Mouse (Mus musculus) thymus, postnatal 36 days (tissue): Measurements from ENCODE around the gene Plcxd3.

Source experiments
- DNase-seq, 2 experiments: peaks; one replicate each; pipeline ENCODE4 v3.0.0; 2022; ENCODE audit warnings: mixed read lengths in 2 of 2

Plcxd3 gene

DNA sequence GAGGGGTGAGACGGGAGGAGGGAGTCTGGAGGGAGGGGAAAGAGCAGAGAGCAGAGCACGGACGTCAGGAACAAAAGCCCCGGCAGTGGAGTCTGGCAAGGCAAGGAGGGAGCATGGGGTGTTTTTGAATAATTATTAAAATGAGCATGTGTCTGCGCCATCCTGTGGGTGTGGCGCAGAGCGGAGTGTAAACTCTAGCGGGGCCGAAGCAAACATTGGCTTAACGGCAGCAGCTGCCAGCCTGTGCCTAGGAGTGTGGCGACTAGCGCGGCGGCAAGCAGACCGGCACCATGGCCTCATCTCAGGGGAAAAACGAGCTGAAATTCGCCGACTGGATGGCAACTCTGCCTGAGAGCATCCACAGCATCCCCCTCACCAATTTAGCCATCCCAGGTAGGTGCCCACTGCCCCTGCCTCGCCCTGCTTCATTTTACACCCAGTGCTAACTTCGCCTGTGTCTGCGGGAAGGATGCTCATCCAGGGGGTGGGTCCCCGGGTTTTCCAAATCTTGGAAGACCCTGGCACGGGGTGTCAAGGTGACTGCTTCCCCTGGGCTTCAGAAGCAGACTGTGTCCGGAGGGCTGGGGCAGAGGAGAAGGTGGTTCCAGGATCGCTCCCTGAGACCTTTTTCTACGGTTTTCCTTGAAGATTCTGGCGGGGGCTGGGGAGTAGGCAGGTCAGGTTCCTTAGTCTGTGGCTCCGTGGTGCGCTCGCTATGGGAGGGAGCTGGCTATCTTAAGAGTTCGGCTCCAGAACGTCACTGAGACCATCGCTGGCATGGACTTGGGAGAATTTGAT, at the start of gene Plcxd3:
TSS of gene Plcxd3 (plus strand) at position 69 of the 798 bp plus-strand sequence.
- DNase-seq = no peak

DNA sequence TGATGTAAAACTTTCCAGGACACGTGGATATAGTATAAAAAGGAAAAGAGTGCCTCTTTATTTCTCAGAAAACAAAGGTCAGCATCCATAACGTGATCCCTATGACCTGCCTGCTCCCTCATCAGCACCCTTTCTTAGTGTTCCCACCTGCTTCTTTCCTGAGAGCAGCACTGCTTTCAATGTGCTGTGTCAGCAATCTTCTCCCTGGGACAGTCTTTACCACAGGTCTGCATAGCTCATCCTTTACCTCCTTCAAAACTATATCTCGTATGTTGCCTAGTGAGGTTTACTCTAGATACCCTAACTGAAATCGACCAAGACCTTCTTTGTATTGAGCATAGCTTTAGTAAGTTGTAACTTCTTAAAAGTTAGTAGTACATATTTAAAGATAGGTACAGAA, 43.4 kb upstream of the Plcxd3 start:
- no peak for DNase-seq

DNA sequence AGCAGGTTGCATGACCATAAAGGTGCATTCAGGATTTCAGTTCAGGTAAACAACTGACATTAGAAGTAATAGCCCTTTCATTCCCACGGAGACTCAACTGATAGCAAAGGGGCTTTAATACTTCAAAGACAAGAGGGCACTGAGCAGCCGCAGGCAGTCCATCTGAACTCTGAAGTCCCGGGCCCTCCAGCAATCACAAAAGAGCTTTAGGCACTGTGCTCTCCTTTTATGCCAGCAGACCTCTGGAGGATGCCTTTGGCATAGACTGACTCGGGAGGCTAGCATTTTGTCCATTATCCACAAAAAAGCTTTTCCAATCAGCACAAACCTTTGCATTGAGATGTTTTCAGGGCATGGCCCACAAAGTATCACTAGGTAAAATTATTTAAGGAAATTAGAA, 33.7 kb upstream of the Plcxd3 start:
- DNase-seq = no peak

DNA sequence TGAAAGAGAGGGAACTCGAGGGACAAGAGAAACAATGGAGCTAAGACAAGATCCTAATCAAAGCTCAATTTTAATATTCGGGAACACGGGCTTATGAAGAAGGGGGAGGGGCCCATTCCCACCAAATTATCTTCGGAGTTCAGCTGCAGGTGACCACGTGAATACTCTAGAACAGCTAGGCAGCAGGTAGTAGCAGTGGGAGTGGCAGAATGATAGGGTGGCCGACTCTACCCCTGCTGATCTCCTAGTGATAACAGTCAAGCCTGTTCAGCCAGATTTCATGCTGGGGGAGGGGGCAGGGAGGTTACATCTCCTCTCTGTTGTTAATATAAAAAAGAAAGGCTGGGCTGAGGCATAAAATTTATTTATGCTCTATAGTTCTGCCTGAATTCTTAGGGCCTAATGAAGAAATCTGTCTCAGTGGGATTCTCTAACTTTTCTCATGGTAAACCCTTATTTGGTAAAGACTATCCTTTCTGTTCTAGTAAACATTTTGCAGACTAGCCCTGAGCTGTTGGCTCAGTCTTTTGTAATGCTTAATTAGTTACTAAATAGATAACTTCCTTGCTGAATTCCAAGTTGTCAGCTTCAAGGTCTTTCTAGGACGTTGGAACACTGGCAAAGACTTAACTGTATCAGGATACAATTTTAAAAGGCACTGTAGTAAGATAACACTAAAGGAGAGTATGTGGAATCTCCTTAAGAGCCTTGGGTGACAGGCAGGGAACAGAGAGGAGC, 26.3 kb upstream of the Plcxd3 start:
- DNase-seq = no peak

DNA sequence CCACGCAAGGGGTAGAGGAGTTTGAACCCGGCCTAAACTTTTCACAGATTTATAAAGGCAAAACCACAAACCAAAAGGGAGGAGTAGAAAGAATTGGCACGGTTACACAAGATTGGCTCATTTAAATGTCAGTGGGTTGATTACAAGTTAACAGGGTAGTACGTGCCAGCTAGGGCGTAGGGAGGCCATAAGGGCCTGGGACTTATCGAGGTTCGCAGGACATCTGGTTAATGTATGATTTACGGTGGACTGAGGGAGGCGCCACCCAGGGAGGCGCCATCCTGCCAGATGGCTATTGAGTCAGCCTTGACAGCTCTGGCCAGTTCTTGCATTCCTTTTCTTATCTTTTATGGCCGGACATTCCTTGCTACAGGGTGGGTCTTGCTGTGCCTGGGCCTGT, 18.9 kb upstream of the Plcxd3 start:
- DNase-seq = no peak

DNA sequence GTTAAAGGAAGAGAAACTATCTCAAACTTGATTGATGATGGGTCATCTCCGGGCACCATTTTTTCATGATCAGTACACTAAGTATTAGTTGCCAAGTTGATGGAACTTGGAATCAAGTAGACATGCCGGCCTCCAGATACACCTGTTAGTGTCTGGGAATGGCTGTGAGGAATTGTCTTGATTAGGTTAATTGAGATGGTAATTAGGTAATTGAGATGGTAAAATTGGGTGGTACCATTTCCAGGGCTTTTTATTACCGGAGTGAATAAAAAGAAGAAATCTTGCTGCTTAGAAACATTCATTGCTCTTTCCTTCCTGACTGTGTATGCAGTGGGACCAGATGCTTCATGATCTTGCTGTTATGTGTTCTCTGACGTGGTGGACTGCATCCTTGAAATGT, 17.6 kb upstream of the Plcxd3 start:
- no peak for DNase-seq

DNA sequence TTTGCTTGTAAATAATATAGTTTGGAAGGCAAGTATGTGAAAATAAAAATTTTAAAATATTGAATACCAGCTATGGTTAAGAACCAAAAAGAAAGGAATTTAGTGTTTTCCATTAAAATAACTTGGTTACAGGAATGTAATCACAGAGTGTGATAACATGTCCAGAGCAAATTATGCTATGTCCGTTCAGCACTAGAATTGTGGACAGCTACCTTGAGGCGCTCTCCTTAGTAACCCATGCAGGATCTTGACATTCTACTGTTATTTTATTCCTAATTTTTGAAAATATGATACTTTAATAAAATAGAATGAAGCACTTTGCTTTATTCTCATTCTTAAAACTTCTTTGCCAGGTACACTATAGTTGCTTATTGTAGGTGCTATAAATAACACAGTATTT, 7.5 kb upstream of the Plcxd3 start:
- DNase-seq = no peak

DNA sequence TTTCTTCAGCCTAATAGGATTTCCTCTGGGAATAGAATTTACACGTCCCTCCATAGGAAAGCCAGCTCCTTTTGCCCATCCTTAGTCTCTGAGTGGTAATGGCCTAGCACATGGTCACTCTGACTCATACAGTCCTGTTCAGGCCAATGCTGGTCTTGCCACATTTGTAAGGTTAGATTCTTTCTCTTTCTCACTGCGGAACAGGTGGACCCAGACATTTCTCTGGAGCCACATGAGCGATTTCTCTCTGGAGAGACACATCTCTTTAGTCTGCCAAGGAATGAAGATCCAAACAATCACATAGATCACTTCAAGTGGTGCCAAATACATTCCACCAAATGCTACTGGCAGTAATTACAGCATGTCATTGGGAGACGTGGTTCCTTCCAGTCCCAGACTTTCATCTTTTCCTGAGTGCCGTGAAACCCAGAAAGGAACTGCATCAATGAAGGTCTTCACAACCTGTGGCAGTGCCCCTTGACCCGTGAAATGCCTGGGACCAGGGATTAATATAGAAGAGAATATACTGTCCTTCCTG, 769 bp upstream of the Plcxd3 start:
- DNase-seq = no peak

DNA sequence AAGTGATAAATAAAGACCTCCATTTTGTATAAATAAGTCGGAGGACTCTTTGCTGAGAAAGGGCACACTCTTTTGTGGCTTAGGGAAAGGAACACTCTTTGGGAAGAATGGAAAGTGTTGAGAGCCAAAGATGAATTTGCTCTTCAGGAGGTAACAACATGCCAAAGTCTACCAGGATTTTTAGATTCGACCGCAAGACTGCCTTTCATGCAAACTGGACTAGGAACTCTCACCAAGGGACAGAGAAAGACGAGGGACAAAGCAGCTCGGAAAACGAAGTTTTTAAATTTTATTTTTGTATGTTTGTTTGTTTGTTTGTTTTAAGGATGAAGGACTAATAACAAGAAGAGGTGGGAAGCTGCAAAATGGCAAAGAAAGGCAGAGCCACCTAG, 264 bp upstream of the Plcxd3 start:
- DNase-seq = no peak

DNA sequence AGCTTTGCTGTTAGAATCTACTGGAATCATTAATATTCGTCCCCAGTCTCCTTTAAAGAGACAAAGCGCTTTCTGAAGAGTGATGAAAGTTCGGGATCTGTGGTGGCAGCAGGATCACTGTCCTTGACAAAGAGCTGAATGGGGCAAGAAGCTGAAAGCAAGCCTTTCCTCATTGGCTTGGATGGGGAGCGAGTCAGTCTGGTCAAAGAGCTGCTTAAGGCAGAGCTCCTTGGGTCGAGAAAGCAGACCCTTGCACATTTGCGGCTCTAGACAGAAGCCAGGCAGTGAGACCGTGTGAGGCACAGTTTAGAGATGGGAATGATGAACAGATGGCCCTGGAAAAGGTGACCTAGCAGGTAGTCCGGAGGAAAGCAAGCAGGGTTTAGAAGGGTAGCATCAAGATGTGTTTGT, 935 bp downstream of the Plcxd3 start:
- DNase-seq = no peak

DNA sequence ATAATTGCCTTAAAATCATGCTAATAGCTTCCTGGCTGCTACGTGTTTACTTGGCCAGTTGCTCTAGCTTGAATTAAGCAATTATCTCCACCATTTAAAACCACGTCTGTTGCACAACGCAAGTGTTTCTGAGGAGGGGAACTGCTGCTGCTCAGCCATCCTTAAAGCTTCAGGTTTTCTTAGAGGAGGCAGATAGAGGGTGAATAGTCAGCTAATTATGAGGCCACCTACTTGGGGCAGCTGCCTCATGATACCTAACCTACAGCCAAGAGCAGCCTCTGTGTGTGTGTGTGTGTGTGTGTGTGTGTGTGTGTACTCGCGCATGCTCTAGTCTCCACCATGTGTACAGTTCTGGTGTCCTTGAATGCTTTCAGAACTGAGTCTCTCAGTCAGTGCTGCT, 3.5 kb downstream of the Plcxd3 start:
- no peak for DNase-seq

DNA sequence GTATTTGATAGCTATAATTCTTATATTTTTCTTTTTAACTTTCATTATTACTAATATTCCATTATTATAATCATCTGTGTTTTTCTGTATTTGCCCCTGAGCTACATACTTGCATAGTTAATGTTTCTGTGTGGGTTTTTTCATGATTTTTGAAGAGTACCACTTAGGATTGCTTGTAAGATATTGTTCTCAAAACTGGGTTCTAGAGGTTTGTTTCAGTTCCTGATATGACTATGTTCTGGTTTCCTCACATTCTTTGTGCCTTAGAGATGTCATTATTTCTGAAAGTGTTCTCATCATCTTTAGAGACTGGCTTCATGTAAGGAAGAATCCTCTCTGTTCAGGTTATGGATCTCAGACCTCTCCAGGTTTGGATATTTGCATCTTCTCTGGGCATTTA, 12.5 kb downstream of the Plcxd3 start:
- DNase-seq = no peak

DNA sequence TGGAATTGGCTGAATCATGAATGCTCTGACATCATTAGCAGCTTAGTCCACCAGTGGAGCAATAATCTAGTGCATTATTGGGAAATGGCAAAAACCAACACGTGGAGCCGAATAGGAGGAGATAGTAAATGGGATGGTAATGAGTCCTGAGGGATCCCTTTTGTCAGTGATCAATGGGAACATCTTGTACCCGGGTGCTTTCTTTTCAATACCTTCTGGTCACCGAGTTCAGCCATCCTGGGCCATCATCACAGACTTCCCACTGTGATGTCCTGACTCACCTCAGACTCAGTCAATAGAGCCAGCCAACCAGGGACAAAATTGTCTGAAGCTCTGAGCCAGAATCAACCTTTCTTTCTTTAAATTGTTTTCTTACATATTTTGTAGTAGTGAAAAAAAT, 24.8 kb downstream of the Plcxd3 start:
- no peak for DNase-seq

DNA sequence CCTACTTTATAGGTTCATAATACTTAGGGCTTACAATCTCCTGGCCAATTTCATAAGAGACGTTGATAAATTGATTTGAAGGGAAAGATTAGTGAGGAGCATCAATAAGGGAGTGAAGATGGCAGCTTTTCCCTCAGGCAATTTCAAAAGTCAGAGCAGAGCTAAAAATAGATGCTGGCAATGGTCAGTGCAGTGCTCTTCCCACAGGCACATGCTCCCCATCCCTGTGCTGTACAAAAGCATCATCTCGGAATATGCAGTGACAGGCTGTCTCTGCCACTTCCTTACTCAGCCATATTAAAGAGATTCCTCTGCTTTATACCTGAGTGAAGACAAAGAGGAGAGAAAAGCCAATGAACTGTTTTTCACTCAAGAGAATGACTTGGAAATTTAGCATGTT, 36.0 kb downstream of the Plcxd3 start:
- no peak for DNase-seq

DNA sequence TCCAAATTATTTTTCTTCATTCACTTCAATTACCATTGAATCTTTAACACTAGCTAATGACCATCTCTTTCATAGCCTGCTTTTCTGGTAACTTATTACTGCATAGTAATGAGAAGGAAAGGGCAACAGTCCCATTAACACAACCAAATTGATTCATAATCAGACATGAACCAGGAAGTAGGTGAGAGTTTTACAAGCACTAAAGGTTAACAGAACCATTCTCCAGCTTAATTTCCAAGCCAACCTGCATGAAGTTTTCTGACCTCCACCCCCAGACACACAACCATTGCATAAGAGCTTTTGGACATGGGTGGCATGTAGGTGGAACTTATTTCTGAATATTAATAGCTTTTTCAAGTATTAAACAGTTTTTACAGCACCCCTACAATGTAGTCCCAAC, 64.8 kb downstream of the Plcxd3 start:
- DNase-seq = no peak

DNA sequence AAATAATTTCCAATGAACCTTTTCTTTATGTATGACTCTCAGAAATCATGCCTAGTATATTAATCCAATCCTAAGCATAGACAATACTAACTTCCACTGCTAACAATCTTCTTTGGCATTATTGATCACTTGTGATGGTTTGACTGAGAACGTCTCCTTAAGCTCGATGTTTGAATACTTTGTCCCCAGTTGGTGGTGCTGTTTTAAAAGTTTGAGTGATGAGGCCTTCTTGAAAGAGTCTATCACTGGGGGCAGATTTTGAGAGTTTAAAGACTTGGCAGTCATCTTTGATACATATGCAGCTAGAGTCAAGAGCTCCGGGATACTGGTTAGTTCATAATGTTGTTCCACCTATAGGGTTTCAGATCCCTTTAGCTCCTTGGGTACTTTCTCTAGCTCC, 120.9 kb downstream of the Plcxd3 start:
- DNase-seq = no peak

DNA sequence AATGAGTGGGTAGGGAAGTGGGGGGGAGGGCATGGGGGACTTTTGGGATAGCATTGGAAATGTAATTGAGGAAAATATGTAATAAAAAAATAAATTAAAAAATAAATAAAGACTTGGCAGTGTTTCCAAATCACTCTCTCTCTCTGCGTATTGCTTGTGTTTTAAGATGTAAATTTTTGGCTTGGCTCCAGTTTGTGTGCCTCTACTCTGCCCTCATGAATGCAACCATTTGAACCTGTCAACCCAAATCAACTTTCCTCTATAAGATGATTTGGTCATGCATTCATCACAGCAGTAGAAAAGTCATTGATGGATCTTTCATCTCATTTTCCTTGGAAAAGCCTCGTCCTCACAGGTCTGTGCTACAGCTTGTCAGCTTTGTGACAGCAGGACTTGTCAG, 121.7 kb downstream of the Plcxd3 start:
- no peak for DNase-seq

DNA sequence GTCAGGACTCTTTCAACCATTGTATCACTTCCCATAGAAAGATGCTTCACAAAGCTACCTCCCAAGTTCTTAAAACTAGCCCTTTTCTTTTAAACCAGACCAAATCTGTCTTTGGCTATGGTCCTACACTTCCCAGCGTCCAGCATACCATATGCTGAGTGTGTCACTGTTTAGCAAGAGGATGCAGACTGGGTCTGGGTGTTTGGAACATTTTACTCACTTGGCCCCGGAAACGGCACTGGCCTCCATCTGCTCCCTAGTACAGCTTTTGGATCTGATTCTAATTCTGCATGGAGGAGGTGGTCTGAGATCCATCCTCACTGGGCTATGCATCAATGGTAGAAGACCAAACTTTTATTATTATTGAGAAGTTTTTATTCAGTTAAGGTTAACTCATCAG, 122.7 kb downstream of the Plcxd3 start:
- DNase-seq = no peak

DNA sequence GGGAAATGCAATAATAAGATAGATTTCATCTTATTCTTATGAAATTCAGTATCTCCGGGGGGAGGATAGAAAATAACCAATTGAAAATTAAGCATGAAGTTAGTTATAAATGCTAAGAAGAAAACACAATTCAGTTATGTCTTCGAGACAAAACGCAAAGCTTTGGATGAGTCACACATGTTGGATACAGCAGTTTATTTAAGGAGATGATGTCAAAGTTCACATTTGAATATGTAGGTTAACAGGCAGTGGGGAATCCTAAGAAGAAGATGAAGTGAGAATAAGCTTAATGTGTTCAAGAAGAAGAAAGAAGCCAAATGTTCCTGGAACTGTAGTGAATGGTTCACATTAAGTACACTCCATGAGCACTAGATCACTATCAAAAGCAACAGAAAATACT, 128.1 kb downstream of the Plcxd3 start:
- DNase-seq = no peak

DNA sequence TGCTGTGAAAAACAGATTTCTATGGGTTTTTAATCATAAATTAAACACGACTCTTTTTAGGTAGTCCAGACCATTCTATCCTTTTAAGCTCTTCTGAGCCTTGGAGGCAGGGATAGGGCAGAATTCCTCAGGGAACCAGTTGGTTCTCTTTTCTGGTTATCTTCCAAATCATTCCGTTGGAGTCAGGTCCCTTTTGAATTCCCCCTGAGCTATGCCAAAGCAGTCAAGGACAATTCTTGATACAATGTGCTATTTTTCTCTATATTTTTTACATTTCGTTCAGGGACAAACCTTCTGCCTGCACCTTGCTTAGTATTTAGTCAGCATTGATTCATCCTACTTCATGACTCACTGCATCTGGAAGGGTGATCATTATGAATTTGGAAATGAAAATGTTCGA, 128.5 kb downstream of the Plcxd3 start:
- no peak for DNase-seq

DNA sequence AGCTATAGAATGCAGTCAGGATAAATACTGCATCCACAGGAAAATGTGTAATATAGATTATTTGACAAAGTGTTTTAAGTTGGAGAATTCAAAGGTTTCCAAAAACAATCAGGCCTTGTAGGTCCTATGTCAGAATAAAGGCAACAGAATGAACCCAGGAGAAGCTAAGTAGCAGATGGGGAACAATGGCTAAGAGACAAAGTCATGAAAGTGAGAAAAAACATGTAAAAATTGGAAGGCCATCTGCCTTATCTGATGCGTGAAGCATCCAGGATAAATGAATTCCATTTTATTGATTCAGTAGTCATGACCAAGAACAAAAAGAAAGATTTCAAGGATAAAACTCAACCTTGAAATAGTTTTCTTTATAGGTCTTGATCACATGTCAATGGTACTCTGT, 139.4 kb downstream of the Plcxd3 start:
- DNase-seq = no peak

DNA sequence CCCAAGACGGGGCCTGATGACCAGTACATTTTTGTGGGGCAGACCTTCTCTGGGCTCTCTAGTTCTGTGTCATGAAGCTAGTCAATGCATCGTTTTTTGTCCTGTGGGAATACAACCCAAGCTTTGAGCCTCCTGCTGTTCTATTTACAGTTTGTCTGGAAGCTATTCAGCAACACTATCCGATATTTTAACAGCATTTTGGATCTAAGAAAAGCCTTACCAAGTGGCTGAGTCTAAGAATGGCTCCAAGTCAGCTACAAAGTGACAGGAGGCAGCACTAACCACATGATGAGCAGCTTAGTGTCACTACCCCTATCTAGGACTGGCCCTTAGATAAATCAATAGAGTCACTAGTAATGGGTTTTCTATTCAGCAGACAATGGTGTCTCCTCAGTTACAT, 149.3 kb downstream of the Plcxd3 start:
- DNase-seq = no peak

DNA sequence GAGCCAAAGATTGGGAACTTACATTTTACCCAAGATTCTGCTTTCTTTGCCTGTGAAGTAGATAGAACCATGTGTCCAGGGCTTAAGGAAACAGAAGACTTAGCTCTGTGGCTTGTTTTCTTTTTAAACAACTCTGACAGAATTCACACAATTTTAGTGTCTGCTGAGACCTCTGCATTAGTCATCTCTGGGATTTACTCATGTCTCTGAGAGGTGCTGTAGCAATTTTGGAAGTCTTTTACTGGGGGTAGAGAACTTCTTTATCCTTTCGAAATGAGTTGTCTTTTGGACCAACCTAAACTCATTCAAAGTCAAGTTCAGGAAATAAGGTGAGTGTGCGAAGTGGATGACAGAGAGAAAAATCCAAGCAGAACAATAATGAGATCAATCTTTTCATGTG, 158.4 kb downstream of the Plcxd3 start:
- no peak for DNase-seq

DNA sequence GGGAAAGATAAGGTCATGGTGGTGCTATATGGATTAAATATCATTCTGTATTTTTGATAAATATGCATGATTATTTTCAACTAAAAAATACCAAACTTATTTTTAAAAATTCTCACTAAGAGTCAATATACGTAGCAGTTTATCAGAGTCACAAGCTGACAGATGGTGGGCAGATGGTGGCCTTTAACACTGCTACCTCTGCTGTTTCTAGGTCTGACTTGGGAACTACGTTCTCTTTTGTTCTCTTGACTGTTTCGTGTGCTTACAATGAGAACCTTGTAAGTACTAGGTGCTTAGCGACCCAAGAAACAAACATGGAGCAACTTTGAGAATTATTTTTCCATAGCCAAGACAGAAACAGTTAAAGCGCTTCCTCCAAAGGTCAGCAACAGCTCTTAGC, 183.8 kb downstream of the Plcxd3 start:
- no peak for DNase-seq
